Mouse (Mus musculus) small intestine, adult 2 months (tissue): ENCODE measurements around the gene Adamts12.

Source experiments
- CTCF ChIP-seq: fragments of 200-500 bp; IDR thresholded peaks from 2 replicates; pipeline ENCODE4 v1.5.1; 2012; ENCODE audit warnings: low read depth, mild to moderate bottlenecking, control low read depth, inconsistent platforms, low read length, moderate library complexity, mixed read lengths; ENCODE audit not compliant: insufficient replicate concordance, insufficient read length; ENCODE audit errors: extremely low read depth
- POLR2A ChIP-seq: fragments of 200-500 bp; IDR thresholded peaks from 2 replicates; pipeline ENCODE4 v1.6.1; 2012; ENCODE audit warnings: low read depth, mild to moderate bottlenecking, control low read depth, inconsistent platforms, low read length, moderate library complexity

DNA sequence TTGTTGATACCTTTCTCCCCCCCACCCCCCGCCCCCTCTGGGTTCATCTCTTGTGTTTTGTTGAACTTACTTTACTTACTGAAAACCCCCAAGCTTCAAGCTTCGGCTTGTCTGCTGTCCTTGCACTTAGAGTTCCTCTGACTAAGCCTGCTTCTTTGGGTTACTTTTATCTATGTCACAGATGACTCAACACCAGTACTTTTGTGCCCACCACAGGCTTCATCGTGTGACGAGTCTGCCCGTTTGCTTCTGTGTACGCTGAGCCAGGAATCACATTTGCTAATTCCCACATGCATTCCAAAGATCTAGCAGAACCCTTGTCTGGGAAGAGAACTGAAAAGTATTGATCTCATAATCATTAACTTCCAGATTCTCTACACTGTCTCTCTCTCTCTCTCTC, 94.8 kb downstream of the Adamts12 start:
- no peak for TF ChIP-seq CTCF
- no peak for TF ChIP-seq POLR2A
